Mouse (Mus musculus) frontal cortex, postnatal 10 days (tissue): ENCODE results near the gene Poc1a.

ENCODE experiments used
- DNase-seq, 2 experiments: peaks; one replicate each; pipeline ENCODE4 v3.0.0; 2022; ENCODE audit warnings: low spot score in 2 of 2, mixed read lengths in 1 of 2

The Poc1a gene

GRCm38 (mm10) chr9:106338462-106339172 is 57.8 kb downstream of the Poc1a start:
- no peak for DNase-seq

GRCm38 (mm10) chr9:106339173-106339558 is 58.3 kb downstream of the Poc1a start:
- DNase-seq = no peak

DNA sequence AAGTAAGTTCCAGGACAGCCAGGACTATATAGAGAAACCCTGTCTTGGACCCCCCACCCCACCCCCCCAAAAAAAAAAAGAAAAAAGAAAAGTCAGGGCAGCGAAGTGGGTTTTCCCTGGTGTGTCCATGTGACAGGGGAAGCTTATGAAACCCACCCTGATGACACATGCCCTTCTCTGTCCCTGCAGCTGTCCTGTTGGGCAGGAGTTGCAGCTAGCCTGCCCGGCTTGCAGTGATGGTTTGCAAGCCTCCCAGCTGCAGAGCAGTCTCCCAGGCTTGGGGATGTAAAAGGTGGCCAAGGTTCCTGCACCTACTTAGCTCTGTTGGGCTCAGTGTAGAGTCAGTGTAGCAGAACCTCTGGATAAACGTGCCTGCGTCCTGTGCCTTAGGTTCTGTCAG is 58.9 kb downstream of the Poc1a start:
- no peak for DNase-seq

- DNase-seq = no peak
Measured at GRCm38 (mm10) chr9:106340501-106341312, 59.8 kb downstream of the Poc1a start.

GRCm38 (mm10) chr9:106341313-106341686 is 60.4 kb downstream of the Poc1a start:
- no peak for DNase-seq

DNA sequence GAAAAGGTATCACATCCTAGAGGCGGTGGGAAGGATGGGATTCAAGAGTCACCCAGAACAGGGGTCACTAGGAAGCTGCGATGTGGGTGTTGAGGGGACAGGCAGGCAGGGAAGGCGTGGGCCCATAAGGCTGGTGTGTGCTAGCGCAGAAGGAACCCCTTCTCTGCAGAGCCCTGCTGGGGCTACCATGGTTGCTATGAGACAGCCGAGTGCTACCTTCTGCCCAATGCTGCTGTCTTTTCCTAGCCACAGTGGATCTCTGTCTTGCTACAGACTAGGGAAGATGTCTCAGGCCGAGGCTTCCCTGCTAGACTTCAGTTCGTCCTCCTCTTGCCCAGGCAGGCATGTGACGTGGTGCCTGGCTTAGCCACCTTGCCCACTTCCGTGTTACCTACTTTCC is 61.7 kb downstream of the Poc1a start:
- DNase-seq = no peak

- DNase-seq = no peak
Measured at GRCm38 (mm10) chr9:106345167-106345566, 64.3 kb downstream of the Poc1a start.

- DNase-seq = no peak
Measured at GRCm38 (mm10) chr9:106345630-106346029, 64.8 kb downstream of the Poc1a start.

GRCm38 (mm10) chr9:106348281-106348680 is 67.4 kb downstream of the Poc1a start:
- no peak for DNase-seq

GRCm38 (mm10) chr9:106349075-106349474 is 68.2 kb downstream of the Poc1a start:
- no peak for DNase-seq

DNA sequence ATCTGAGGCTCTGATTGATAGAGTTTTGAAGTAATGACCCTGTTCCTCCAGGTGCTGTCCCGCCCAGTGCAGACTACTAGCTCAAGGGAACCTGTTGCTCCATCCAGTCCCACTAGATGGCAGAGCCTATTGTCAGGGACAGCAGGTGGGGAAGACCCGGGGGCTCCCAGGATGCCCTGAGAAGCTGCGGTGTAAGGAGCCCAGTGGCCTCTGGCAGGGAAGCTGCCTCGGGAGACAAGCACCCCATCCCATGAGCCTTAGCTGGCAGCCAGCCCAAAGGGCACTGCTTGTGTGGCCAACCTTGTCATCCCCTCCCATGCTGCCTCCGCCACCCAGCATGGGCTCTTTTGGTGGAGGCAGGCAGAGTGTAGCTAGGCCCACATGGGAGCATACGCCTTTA is 70.3 kb downstream of the Poc1a start:
- DNase-seq = no peak

DNA sequence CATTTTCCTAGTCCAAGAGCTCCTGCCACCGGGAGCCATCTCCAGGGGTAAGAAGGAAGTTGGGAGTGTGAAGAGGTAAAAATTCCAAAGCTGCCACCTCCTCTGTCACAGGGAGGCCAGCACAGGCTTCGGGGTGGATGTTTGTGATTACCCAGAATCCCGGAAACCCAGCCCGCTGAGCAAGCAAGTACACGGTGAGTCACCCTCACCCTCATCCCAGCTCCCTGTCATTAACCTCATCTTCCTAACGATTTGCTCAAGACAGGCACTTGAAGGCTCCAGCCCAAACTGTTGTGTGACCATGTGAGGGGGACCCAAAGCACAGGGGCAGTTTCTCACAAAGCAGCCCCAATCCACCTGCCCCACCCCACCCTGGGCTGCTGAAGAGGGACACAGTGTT is 72.9 kb downstream of the Poc1a start:
- DNase-seq = no peak

GRCm38 (mm10) chr9:106354810-106355209 is 73.9 kb downstream of the Poc1a start:
- DNase-seq = no peak

DNA sequence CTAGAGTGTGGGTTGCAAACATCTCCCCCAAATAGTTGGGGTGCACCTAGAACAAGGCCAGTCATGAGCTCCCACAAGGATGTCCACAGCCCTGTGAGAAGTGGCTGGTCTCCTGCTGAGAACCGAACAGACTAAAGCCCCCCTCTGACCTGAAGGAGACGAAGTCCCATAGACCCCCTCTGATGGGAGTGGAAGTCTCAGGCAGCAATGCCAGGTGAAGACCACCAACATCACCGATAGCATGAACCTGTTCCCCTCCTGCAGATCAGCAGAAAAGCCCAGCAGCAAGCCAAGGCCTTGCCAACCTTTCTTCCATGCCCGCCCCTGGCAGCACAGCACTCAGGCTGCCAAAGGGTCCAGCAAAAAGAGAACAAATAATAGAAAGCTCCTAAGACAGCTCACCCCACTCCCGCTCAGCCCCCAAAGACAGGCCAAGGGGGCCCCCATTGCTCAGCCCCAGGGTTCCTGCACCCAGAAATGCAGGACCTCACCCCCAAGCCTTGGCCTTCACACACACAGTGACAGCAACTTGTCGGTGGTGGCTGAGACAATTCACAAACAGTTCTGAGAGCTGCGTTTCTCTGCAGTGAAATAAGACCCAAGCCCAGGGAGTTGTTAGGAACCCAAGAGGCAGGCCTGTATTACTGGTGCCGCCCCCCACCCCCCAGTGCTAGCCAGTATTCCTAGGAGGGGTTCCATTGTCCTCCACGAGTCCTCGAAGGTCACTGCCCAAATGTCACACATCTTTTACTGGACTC is 74.5 kb downstream of the Poc1a start:
- DNase-seq = no peak

DNA sequence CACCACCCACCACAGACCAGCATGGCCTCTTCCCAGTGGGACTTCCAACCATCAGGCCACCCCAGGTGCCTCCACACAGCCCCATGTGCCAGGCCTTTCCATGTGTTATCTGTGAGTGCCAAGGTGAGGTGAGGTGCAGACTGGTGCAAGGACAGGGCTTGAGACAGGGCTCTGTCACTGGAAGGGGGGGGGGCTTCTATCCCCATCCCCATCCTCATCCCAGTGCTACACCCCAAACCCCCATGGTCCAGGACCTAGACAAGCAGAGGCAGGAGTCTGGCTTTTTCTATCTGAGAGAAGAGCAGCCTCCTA is 75.1 kb downstream of the Poc1a start:
- DNase-seq = no peak

DNA sequence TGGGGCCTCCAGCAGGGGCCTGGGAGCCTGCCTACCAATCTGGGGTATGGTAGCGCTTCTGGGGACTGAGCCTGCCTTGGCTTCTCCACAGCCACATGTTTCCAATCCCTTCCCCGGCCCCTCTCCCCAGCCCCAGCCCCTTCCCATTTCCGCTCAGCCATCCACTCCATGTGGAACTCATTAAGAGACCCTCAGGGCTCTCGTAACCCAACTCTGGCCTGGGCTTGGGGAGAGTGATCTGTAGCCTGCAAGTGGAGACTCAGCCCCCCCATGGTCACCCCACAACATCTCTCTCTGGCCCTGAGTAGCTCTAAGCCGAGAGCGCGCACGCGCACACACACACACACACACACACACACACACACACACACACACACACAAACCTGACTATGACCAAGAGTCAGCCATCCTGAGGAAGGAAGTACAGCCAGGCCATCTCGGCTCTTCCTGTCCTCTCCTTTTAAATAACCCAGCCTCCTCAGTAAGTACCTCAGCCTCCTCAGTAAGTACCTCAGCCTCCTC is 75.5 kb downstream of the Poc1a start:
- DNase-seq = no peak

DNA sequence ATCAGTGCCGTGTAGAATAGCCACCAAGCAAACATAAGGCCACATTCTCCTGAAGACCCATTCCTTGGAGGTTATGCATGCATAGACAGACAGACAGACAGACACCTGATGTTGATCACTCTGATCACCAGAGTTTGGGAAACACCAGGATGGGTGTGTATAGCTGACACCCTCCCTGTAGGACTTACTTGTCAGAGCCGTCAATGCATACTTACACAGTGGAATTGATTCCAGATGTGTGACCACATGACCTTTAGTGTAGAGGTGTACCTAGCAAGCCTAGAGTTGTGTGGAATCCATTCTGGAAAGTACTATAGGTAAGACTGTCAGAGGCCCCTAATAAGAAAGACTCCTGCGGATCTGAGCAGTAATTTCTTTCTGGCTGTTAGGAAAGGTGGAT is 76.3 kb downstream of the Poc1a start:
- DNase-seq = no peak

DNA sequence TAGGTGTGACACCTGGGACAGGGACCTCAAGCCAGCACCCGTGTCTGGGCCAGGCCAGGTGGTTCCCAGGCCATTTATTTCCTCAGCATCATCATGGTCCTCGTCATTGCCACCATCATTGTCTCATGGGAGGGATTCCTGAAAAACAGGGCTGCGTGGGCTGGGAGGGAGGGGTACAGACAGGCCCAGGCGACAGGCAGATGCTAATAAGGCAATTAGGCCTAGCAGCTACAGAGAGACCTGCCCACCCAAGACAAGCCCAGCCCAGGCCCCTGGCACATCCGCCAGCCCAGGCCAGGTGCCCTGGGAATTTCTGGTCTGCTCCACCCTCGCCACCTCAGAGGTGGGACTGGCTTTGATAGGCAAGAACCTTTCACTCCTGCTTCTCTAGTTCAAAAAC is 78.4 kb downstream of the Poc1a start:
- no peak for DNase-seq

- no peak for DNase-seq
Measured at GRCm38 (mm10) chr9:106361140-106361539, 80.3 kb downstream of the Poc1a start.

GRCm38 (mm10) chr9:106365333-106365732 is 84.5 kb downstream of the Poc1a start:
- DNase-seq = no peak

GRCm38 (mm10) chr9:106366188-106366587 is 85.3 kb downstream of the Poc1a start:
- DNase-seq = no peak

GRCm38 (mm10) chr9:106367001-106367400 is 86.1 kb downstream of the Poc1a start:
- no peak for DNase-seq
